Mouse (Mus musculus): ENCODE results near the gene Mapk11. TPM values are rescaled to one million over a fixed set of nuclear protein-coding genes. Genes with fewer than 3 reads are reported as not detected.

Gene Mapk11
- polyA plus RNA-seq, 1 experiment from 2014 or later: 40.4 TPM

GRCm38 (mm10) chr15:89182328-89182741 lies 32.9 kb upstream of the Mapk11 start:
- Histone ChIP-seq H3K9ac (ENCODE audit: low read depth, low read length) (no peak overlapping the region), H3K27me3 (ENCODE audit: control insufficient read depth, insufficient read depth, low read length) (no peaks in the 10 kb centered on the region), H3K36me3 (ENCODE audit: control insufficient read depth, insufficient read depth, low read length) (no peaks in the 10 kb centered on the region), H3K27ac (ENCODE audit: low read depth, low read length) (no peak overlapping the region), H3K4me1 (replicated peaks; ENCODE audit: control insufficient read depth, insufficient read depth, low read length) (peaks cover 15% of the 10 kb centered on the region), H3K4me2 (replicated peaks; ENCODE audit: low read depth, low read length) (no peak overlapping the region), H3K4me3 (ENCODE audit: low read depth, low read length) (no peak overlapping the region), H3K9me3 (ENCODE audit: control insufficient read depth, low read length) (no peaks in the 10 kb centered on the region)
- 52% methylated on average over 6 of the region's 6 CpGs for WGBS
- DNase-seq (ENCODE audit: low spot score) (peak; percentile 30), ATAC-seq (ENCODE audit: low FRiP score) (no peak)

- no peak overlapping the region for H3K4me3 ChIP-seq (ENCODE audit: low read depth, low read length)
- H3K27me3 ChIP-seq (ENCODE audit: control insufficient read depth, insufficient read depth, low read length): no peaks in the 10 kb centered on the region
- 80% methylated on average over 10 of the region's 10 CpGs for WGBS
- 0 out of 2 replicates have a peak overlapping the region, but pooled peaks have one; percentile 92 for H3K27ac ChIP-seq (ENCODE audit: low read depth, low read length)
- no peaks in the 10 kb centered on the region for H3K36me3 ChIP-seq (ENCODE audit: control insufficient read depth, insufficient read depth, low read length)
- H3K4me2 ChIP-seq (replicated peaks; ENCODE audit: low read depth, low read length): no peak overlapping the region
- DNase-seq (ENCODE audit: low spot score): peak; percentile 19
- H3K4me1 ChIP-seq (replicated peaks; ENCODE audit: control insufficient read depth, insufficient read depth, low read length): peaks cover 19% of the 10 kb centered on the region
- H3K9ac ChIP-seq (ENCODE audit: low read depth, low read length): no peak overlapping the region
- H3K9me3 ChIP-seq (ENCODE audit: control insufficient read depth, low read length): no peaks in the 10 kb centered on the region
- no peak for ATAC-seq (ENCODE audit: low FRiP score)
Observed at GRCm38 (mm10) chr15:89181561-89182270, 32.3 kb upstream of the Mapk11 start.

GRCm38 (mm10) chr15:89180571-89181229 lies 31.3 kb upstream of the Mapk11 start, which contains the start of gene Plxnb2:
TSS of gene Plxnb2 (minus strand) at chr15:89180788.
- peak within 1 kb of the TSS; percentile 95 for H3K9ac ChIP-seq (ENCODE audit: low read depth, low read length)
- under 1% methylated on average over 54 of the region's 72 CpGs for WGBS
- H3K9me3 ChIP-seq (ENCODE audit: control insufficient read depth, low read length): no peaks in the 10 kb centered on the region
- no peaks in the 10 kb centered on the region for H3K27me3 ChIP-seq (ENCODE audit: control insufficient read depth, insufficient read depth, low read length)
- peaks cover 20% of the 10 kb centered on the region for H3K4me1 ChIP-seq (replicated peaks; ENCODE audit: control insufficient read depth, insufficient read depth, low read length)
- peak within 1 kb of the TSS; percentile 90 for H3K4me3 ChIP-seq (ENCODE audit: low read depth, low read length)
- peak within 1 kb of the TSS; percentile 92 for H3K27ac ChIP-seq (ENCODE audit: low read depth, low read length)
- peak; percentile 90 for ATAC-seq (ENCODE audit: low FRiP score)
- DNase-seq (ENCODE audit: low spot score): peak; percentile 94
- peak within 1 kb of the TSS; percentile 90 for H3K4me2 ChIP-seq (replicated peaks; ENCODE audit: low read depth, low read length)
- no peaks in the 10 kb centered on the region for H3K36me3 ChIP-seq (ENCODE audit: control insufficient read depth, insufficient read depth, low read length)

- H3K9me3 ChIP-seq (ENCODE audit: control insufficient read depth, low read length): no peaks in the 10 kb centered on the region
- H3K4me3 ChIP-seq (ENCODE audit: low read depth, low read length): peak overlapping the region; percentile 90
- peak overlapping the region; percentile 95 for H3K9ac ChIP-seq (ENCODE audit: low read depth, low read length)
- H3K27ac ChIP-seq (ENCODE audit: low read depth, low read length): peak overlapping the region; percentile 92
- H3K27me3 ChIP-seq (ENCODE audit: control insufficient read depth, insufficient read depth, low read length): no peaks in the 10 kb centered on the region
- peak overlapping the region; percentile 90 for H3K4me2 ChIP-seq (replicated peaks; ENCODE audit: low read depth, low read length)
- DNase-seq (ENCODE audit: low spot score): peak; percentile 60
- peaks cover 20% of the 10 kb centered on the region for H3K4me1 ChIP-seq (replicated peaks; ENCODE audit: control insufficient read depth, insufficient read depth, low read length)
- no peak for ATAC-seq (ENCODE audit: low FRiP score)
- no peaks in the 10 kb centered on the region for H3K36me3 ChIP-seq (ENCODE audit: control insufficient read depth, insufficient read depth, low read length)
- under 1% methylated on average over 23 of the region's 26 CpGs for WGBS
Observed at GRCm38 (mm10) chr15:89180081-89180541, 30.7 kb upstream of the Mapk11 start.

GRCm38 (mm10) chr15:89179630-89179964 lies 30.2 kb upstream of the Mapk11 start:
- H3K9me3 ChIP-seq (ENCODE audit: control insufficient read depth, low read length): no peaks in the 10 kb centered on the region
- ATAC-seq (ENCODE audit: low FRiP score) (no peak), DNase-seq (ENCODE audit: low spot score) (no peak)
- H3K4me2 ChIP-seq (replicated peaks; ENCODE audit: low read depth, low read length): peak overlapping the region; percentile 90
- no peaks in the 10 kb centered on the region for H3K36me3 ChIP-seq (ENCODE audit: control insufficient read depth, insufficient read depth, low read length)
- H3K4me3 ChIP-seq (ENCODE audit: low read depth, low read length): peak overlapping the region; percentile 90
- peaks cover 20% of the 10 kb centered on the region for H3K4me1 ChIP-seq (replicated peaks; ENCODE audit: control insufficient read depth, insufficient read depth, low read length)
- H3K27ac ChIP-seq (ENCODE audit: low read depth, low read length): no peak overlapping the region
- no peaks in the 10 kb centered on the region for H3K27me3 ChIP-seq (ENCODE audit: control insufficient read depth, insufficient read depth, low read length)
- WGBS: 5% methylated on average over 6 of the region's 6 CpGs
- H3K9ac ChIP-seq (ENCODE audit: low read depth, low read length): peak overlapping the region; percentile 95

- Histone ChIP-seq H3K9ac (ENCODE audit: low read depth, low read length) (peak overlapping the region; percentile 95), H3K4me1 (replicated peaks; ENCODE audit: control insufficient read depth, insufficient read depth, low read length) (peaks cover 22% of the 10 kb centered on the region), H3K27ac (ENCODE audit: low read depth, low read length) (no peak overlapping the region), H3K4me3 (ENCODE audit: low read depth, low read length) (peak overlapping the region; percentile 90), H3K27me3 (ENCODE audit: control insufficient read depth, insufficient read depth, low read length) (no peaks in the 10 kb centered on the region), H3K9me3 (ENCODE audit: control insufficient read depth, low read length) (no peaks in the 10 kb centered on the region), H3K36me3 (ENCODE audit: control insufficient read depth, insufficient read depth, low read length) (no peaks in the 10 kb centered on the region), H3K4me2 (replicated peaks; ENCODE audit: low read depth, low read length) (peak overlapping the region; percentile 90)
- peak; percentile 63 for DNase-seq (ENCODE audit: low spot score)
- no peak; the same call in 1 of the 2 replicates for ATAC-seq (ENCODE audit: low FRiP score)
- WGBS: 2% methylated on average over 16 of the region's 16 CpGs
Observed at GRCm38 (mm10) chr15:89178954-89179629, 29.7 kb upstream of the Mapk11 start.

- H3K36me3 ChIP-seq (ENCODE audit: control insufficient read depth, insufficient read depth, low read length): no peaks in the 10 kb centered on the region
- H3K27ac ChIP-seq (ENCODE audit: low read depth, low read length): no peak overlapping the region
- no peaks in the 10 kb centered on the region for H3K9me3 ChIP-seq (ENCODE audit: control insufficient read depth, low read length)
- ATAC-seq (ENCODE audit: low FRiP score) (no peak), DNase-seq (ENCODE audit: low spot score) (no peak)
- H3K9ac ChIP-seq (ENCODE audit: low read depth, low read length): peak overlapping the region; percentile 95; the same call in 1 of the 2 replicates
- peak overlapping the region; percentile 90; the same call in 1 of the 2 replicates for H3K4me3 ChIP-seq (ENCODE audit: low read depth, low read length)
- no peaks in the 10 kb centered on the region for H3K27me3 ChIP-seq (ENCODE audit: control insufficient read depth, insufficient read depth, low read length)
- H3K4me2 ChIP-seq (replicated peaks; ENCODE audit: low read depth, low read length): peak overlapping the region; percentile 90
- peaks cover 27% of the 10 kb centered on the region for H3K4me1 ChIP-seq (replicated peaks; ENCODE audit: control insufficient read depth, insufficient read depth, low read length)
- WGBS: 81% methylated on average over 7 of the region's 7 CpGs
Observed at GRCm38 (mm10) chr15:89178260-89178860, 28.9 kb upstream of the Mapk11 start.

GRCm38 (mm10) chr15:89177576-89178259 lies 28.3 kb upstream of the Mapk11 start:
- no peak overlapping the region for H3K9ac ChIP-seq (ENCODE audit: low read depth, low read length)
- peak overlapping the region; percentile 11; the same call in 1 of the 2 replicates for H3K4me2 ChIP-seq (replicated peaks; ENCODE audit: low read depth, low read length)
- H3K4me3 ChIP-seq (ENCODE audit: low read depth, low read length): no peak overlapping the region
- H3K9me3 ChIP-seq (ENCODE audit: control insufficient read depth, low read length): no peaks in the 10 kb centered on the region
- H3K27me3 ChIP-seq (ENCODE audit: control insufficient read depth, insufficient read depth, low read length): no peaks in the 10 kb centered on the region
- peaks cover 29% of the 10 kb centered on the region for H3K4me1 ChIP-seq (replicated peaks; ENCODE audit: control insufficient read depth, insufficient read depth, low read length)
- WGBS: 64% methylated on average over 4 of the region's 4 CpGs
- H3K27ac ChIP-seq (ENCODE audit: low read depth, low read length): no peak overlapping the region
- DNase-seq (ENCODE audit: low spot score) (no peak), ATAC-seq (ENCODE audit: low FRiP score) (no peak)
- no peaks in the 10 kb centered on the region for H3K36me3 ChIP-seq (ENCODE audit: control insufficient read depth, insufficient read depth, low read length)
